Mouse (Mus musculus) kidney, postnatal 10 days (tissue): ENCODE measurements around the gene Rfx1.
A peak's percentile ranks its signal among the peaks of the same experiment; 100 is the strongest.

ENCODE experiments used
- DNase-seq: peaks from one replicate; pipeline ENCODE4 v3.0.0; 2021; ENCODE audit warnings: mixed read lengths

Rfx1 gene

DNA sequence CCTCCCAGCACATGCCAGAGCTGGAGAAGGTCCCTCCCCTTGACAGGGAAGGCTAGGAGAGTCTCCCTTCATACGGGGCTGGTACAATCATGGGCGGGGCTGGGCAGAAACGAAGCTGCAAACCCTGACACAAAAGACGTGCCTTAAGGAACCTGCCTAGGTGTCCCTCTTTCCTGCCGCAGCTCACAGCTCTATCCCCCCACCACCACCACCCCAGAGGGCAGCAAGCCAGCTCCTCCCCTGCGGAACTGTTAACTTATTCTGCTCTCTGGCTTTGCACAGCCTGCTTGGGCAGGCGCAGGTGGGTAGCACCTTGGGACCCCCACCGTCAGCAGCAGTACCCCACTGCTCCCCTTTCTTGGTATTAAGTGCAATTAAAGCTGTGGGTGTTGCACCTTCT lies 29.4 kb downstream of the Rfx1 start:
- DNase-seq = no peak

- DNase-seq = no peak
These were observed 31.7 kb downstream of the Rfx1 start for GRCm38 (mm10) chr8:84098376-84098775.

DNA sequence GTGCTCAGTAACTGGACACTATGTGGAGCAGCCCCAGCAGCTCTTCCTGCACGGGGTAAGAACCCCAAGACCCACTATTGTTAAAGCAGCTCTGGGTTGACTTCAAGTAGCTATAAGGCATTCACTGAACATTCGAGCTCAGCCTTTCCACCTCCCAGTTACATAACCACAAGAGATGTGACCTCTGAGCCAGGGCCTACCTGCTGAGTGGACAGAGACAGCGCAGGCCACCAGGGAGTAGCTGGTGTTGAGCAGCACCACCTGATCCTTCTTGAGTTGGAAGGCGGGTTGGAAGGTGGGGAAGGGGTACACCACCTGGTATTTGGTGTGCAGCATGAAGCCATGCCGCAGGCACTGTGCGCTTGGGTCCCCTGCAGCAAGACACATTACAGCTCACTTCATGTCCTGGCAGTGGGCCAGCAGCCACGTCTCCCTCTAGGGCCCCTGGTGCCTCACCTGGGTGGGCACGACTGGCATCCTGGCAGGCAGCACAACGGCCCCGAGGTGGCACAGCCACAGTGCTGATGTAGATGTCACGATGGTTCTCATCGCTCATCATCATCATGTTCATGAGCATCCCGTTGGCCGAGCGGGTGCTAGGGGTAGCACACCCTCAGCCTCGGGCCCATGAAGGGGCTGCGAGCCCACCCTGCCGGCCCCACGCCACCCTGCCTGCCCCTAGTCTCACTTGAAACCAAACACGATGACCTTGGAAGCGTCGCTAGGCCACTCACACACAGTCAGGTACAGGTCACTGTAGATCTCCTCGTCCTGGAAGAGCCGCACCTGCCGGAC lies 35.0 kb downstream of the Rfx1 start:
- DNase-seq = peak; percentile 25

DNA sequence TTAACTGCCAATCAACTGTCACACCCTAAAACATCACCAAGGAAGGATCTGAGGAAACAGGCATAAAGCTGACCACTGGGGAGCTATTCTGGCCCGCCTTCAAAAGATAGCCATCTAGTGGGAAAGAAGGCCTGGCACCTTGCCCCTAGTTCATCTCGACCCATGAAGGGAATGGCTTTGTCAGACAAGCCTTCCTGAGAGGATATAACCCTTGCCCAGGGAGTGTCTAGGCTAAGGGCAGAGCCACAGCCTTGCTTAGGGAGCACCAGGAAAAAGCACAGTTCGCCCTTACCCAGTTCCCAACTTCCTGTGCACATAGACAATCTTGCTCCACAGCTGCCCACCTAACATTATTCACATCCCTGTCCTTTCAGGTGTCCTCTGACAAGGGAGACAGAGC lies 37.0 kb downstream of the Rfx1 start:
- DNase-seq = peak; percentile 79

- DNase-seq = peak; percentile 83
These were observed 37.6 kb downstream of the Rfx1 start for GRCm38 (mm10) chr8:84104221-84104620.

- DNase-seq = peak; percentile 99
These were observed 38.3 kb downstream of the Rfx1 start, which contains the start of gene Dcaf15 for GRCm38 (mm10) chr8:84104697-84105609. Gene Dcaf15 (minus strand): TSS chr8:84104768.

DNA sequence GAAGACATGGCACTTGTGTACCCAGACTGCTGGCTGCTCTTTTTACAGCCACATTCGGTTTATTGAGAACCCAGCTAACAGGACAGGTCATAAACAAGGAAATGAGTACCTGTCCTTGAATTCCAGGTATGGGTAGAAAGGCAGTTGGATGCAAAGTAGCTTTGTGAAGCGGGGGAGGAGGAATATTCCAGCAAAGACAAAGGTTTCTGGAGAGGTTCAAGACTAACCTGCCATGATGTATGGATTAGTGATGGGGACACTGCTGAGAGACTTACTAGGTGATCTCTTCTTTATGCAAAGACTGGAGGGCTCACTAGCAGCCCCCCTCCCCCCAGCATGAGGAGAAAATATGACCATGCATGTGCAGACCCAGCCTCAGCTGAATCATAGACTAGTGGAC lies 39.0 kb downstream of the Rfx1 start:
- DNase-seq = no peak

GRCm38 (mm10) chr8:84106216-84107040 lies 39.8 kb downstream of the Rfx1 start:
- no peak for DNase-seq

- no peak for DNase-seq
These were observed 49.0 kb downstream of the Rfx1 start for GRCm38 (mm10) chr8:84115646-84116045.

GRCm38 (mm10) chr8:84122151-84122550 lies 55.5 kb downstream of the Rfx1 start:
- DNase-seq = no peak

- DNase-seq = peak; percentile 58
These were observed 59.0 kb downstream of the Rfx1 start, which contains the start of gene Podnl1 for GRCm38 (mm10) chr8:84125656-84126055. Gene Podnl1 (plus strand): TSS chr8:84125989.

DNA sequence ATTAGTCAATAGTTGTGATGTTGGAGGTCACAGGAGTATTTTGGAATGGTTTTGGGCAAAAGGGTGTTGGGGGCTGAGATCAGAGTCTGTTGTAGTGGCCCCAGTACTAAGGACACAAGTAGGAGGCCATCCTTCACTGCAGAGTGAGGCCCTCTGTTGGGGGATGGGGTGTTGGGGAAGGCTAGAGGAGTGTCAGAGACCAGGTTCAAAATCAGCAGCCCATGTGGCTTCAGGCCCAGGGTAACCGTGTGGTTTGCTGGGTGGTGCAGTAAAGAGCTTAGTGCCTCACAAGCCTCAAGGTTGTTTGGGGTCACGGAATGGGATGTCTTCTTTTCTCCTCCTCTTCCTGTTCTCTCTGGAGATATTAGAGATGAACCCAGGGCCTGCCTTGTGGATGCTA lies 60.1 kb downstream of the Rfx1 start:
- DNase-seq = no peak

DNA sequence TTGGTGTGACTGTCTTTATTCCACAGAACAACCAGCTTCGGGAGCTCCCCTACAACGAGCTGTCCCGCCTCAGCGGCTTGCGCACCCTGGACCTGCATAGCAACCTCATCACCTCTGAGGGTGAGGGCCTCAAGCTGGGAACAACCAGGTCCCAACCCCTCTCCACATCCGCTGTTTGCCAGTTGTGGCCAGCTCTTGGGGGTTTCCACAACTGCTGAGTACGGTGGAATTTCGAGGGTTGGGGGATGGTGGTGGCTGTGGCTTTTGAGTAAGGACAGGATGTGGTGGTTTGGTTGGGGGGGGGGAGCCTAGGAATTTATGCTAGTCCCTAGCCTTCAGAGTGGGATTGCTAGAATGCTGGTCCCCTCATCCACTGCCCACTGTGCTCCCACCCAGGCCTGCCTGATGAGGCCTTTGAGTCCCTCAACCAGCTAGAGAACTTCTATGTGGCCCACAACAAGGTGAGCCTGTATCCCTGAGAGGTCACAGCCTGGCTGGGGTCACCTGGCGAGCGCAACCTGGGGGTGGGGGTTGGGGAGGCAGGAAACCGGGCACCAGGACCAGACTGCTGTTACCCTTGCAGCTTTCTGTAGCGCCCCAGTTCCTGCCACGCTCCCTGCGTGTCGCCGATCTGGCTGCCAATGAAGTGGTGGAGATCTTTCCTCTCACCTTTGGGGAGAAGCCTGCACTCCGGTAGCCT lies 60.7 kb downstream of the Rfx1 start:
- DNase-seq = peak; percentile 49

DNA sequence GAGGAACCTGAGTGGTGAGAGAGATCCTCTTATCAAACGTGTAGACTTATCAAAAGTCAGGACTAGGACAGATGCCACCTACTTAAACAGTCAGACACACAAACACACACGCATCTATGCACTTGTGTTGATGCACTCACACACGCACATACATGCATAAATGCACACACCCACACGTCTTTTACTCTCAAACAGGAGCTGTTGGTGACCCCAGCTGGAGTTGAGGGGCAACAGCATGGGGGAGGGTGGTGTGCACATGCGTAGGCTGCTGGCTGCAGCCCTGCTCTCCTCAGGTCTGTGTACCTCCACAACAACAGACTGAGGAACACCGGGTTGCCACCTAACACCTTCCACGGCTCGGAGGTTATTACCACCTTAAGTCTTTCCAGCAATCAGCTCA lies 61.6 kb downstream of the Rfx1 start:
- no peak for DNase-seq

- DNase-seq = peak; percentile 57
These were observed 64.2 kb downstream of the Rfx1 start for GRCm38 (mm10) chr8:84130806-84131205.

GRCm38 (mm10) chr8:84132225-84132624 lies 65.6 kb downstream of the Rfx1 start:
- DNase-seq = no peak

GRCm38 (mm10) chr8:84137848-84138247 lies 71.2 kb downstream of the Rfx1 start:
- DNase-seq = no peak

- DNase-seq = no peak
These were observed 74.2 kb downstream of the Rfx1 start for GRCm38 (mm10) chr8:84140838-84141237.

DNA sequence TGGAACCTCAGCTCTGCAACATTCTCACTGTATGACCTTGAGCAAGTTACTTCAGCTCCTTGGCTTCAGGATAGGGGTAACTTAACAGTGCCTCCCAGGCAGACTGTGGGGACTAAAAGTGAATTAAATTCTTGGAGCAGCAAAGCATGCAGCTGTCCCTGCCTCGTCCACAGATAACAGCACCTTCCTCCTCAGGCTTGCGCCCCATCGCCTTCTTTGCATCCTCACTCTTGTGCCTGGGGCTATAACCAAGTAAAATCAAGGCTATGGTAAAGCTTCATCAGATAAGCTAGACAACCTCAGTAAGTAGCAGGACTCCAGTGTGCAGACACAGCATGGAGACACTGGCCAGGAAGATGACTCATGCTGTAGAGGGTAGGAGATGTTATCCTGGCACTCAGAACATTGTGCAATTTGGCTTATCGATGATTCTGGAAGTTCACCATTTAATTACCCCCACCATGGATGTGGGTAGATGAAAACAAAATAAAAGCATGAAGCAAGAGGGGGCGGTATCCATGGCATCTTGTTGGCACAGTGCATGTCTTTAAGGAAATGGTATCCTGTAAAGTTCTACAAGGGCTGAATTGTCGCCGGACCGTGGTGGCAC lies 78.1 kb downstream of the Rfx1 start:
- DNase-seq = no peak
